Comparison of ENCODE assay signal across 27 mouse cellular contexts in the genomic region with DNA sequence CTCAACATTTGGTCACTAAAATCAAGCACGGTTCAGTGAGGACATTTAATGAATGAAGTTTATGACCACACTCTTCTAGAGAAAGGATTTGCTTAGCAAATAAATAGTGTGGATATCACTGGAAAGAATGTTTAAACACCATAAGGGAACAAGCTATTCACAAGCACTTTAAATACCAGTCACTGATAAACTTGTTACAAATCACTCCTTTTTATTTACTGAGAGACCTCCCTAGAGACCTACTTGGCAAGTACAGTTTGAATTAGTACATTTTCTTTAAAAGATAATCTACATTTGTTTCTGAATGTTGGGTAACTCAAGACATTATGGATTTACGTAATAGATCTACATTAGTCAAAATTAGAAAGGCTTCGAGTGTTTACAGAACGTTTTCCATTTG.
DNase-seq lines count a peak whose midpoint lies in the region; ATAC-seq and TF ChIP-seq lines count a peak whose summit lies in the region.
"Had no signal": no experiment of that assay in that cellular context is flagged by ENCODE, and none has a peak within 500 bp of the region (broad histone marks: within the 10 kb centered on the region; RNA-seq: fewer than 3 reads in every experiment).

No protein-coding gene starts in this region.

- H3K9me3 ChIP-seq in kidney, embryonic 16.5 days (ENCODE audit: low read length): no peaks in the 10 kb centered on the region
- no peaks in the 10 kb centered on the region for H3K9me3 ChIP-seq in lung, embryonic 15.5 days
- H3K9me3 ChIP-seq in stomach, embryonic 14.5 days (ENCODE audit: control insufficient read depth, low read depth, low read length): no peaks in the 10 kb centered on the region
- no peaks in the 10 kb centered on the region for H3K9me3 ChIP-seq in stomach, postnatal 0 days (ENCODE audit: control insufficient read depth, low read length)
- H3K9me3 ChIP-seq in stomach, embryonic 16.5 days (replicated peaks; ENCODE audit: control insufficient read depth, low read length): no peaks in the 10 kb centered on the region
- H3K9me3 ChIP-seq: forebrain, embryonic 10.5 days; forebrain, embryonic 13.5 days; G1E; heart, embryonic 10.5 days; heart, embryonic 13.5 days had no signal

- no peaks in the 10 kb centered on the region for H3K27me3 ChIP-seq in kidney, embryonic 16.5 days (ENCODE audit: insufficient read depth, low read length)
- no peaks in the 10 kb centered on the region for H3K27me3 ChIP-seq in lung, embryonic 15.5 days
- no peaks in the 10 kb centered on the region for H3K27me3 ChIP-seq in stomach, embryonic 14.5 days (ENCODE audit: control insufficient read depth, insufficient read depth, low read length)
- H3K27me3 ChIP-seq in stomach, postnatal 0 days (ENCODE audit: control insufficient read depth, insufficient read depth, low read length): no peaks in the 10 kb centered on the region
- no peaks in the 10 kb centered on the region for H3K27me3 ChIP-seq in stomach, embryonic 16.5 days (ENCODE audit: control insufficient read depth, insufficient read depth, low read length)
- H3K27me3 ChIP-seq: CH12.LX; forebrain, embryonic 13.5 days; heart, embryonic 13.5 days had no signal

- no peak overlapping the region for H3K4me3 ChIP-seq in kidney, embryonic 16.5 days (ENCODE audit: low read length)
- no peak overlapping the region for H3K4me3 ChIP-seq in lung, embryonic 15.5 days
- H3K4me3 ChIP-seq in stomach, embryonic 14.5 days (ENCODE audit: low read depth, low read length): no peak overlapping the region
- H3K4me3 ChIP-seq in stomach, postnatal 0 days (ENCODE audit: low read depth, low read length): no peak overlapping the region
- no peak overlapping the region for H3K4me3 ChIP-seq in stomach, embryonic 16.5 days (replicated peaks; ENCODE audit: low read length)
- H3K4me3 ChIP-seq: forebrain, embryonic 10.5 days; forebrain, embryonic 13.5 days; heart, adult 2 months; heart, embryonic 10.5 days; heart, embryonic 13.5 days had no signal

- no peak for TF ChIP-seq EP300 in stomach, postnatal 0 days (optimal IDR thresholded peaks at IDR 0.05)

- DNase-seq in kidney, adult 9 months: no peak
- DNase-seq in lung, postnatal 36 days: no peak
- no peak for DNase-seq in stomach, postnatal 0 days (ENCODE audit: low spot score)
- DNase-seq: adrenal gland, adult 8-10 months; adrenal gland, postnatal 25 days; B cell, adult 2 months; cerebellum, adult 11-12 months; cerebellum, adult 8-10 months; cerebellum, postnatal 14 days; gastrocnemius, postnatal 10 days; gastrocnemius, postnatal 36 days; heart, adult 2 months; heart, postnatal 14 days; heart, postnatal 4 days had no signal

- H3K9ac ChIP-seq in kidney, embryonic 16.5 days (replicated peaks; ENCODE audit: low read length): no peak overlapping the region
- no peak overlapping the region for H3K9ac ChIP-seq in lung, embryonic 15.5 days
- no peak overlapping the region for H3K9ac ChIP-seq in stomach, embryonic 14.5 days (replicated peaks; ENCODE audit: low read depth, low read length)
- H3K9ac ChIP-seq in stomach, postnatal 0 days (ENCODE audit: low read length): no peak overlapping the region
- no peak overlapping the region for H3K9ac ChIP-seq in stomach, embryonic 16.5 days (ENCODE audit: low read length)
- H3K9ac ChIP-seq: forebrain, embryonic 13.5 days; heart, embryonic 13.5 days; hindbrain, embryonic 14.5 days had no signal

- no peak overlapping the region for H3K27ac ChIP-seq in kidney, embryonic 16.5 days (ENCODE audit: low read length)
- no peak overlapping the region for H3K27ac ChIP-seq in lung, embryonic 15.5 days
- H3K27ac ChIP-seq in stomach, embryonic 14.5 days (ENCODE audit: low read length): no peak overlapping the region
- H3K27ac ChIP-seq in stomach, postnatal 0 days (replicated peaks): no peak overlapping the region
- H3K27ac ChIP-seq in stomach, embryonic 16.5 days (ENCODE audit: low read length): no peak overlapping the region
- H3K27ac ChIP-seq: forebrain, embryonic 10.5 days; forebrain, embryonic 13.5 days; heart, adult 2 months; heart, embryonic 10.5 days; heart, embryonic 13.5 days; hindbrain, embryonic 14.5 days had no signal

- TF ChIP-seq CTCF in stomach, postnatal 0 days (IDR thresholded peaks at IDR 0.05; ENCODE audit: low read depth): no peak

- 55% methylated on average over 4 of the region's 4 CpGs for WGBS in kidney, embryonic 16.5 days
- 17% methylated on average over 4 of the region's 4 CpGs for WGBS in lung, embryonic 15.5 days
- WGBS in stomach, embryonic 14.5 days: 26% methylated on average over 4 of the region's 4 CpGs
- WGBS in stomach, postnatal 0 days: 18% methylated on average over 4 of the region's 4 CpGs
- 18% methylated on average over 4 of the region's 4 CpGs for WGBS in stomach, embryonic 16.5 days

- no peaks in the 10 kb centered on the region for H3K36me3 ChIP-seq in kidney, embryonic 16.5 days (ENCODE audit: insufficient read depth, low read length)
- no peaks in the 10 kb centered on the region for H3K36me3 ChIP-seq in lung, embryonic 15.5 days
- no peaks in the 10 kb centered on the region for H3K36me3 ChIP-seq in stomach, embryonic 14.5 days (ENCODE audit: control insufficient read depth, insufficient read depth, low read length)
- H3K36me3 ChIP-seq in stomach, postnatal 0 days (ENCODE audit: control insufficient read depth, insufficient read depth, low read length): no peaks in the 10 kb centered on the region
- no peaks in the 10 kb centered on the region for H3K36me3 ChIP-seq in stomach, embryonic 16.5 days (ENCODE audit: control insufficient read depth, insufficient read depth, low read length)
- H3K36me3 ChIP-seq: forebrain, embryonic 10.5 days; G1E; heart, embryonic 10.5 days; heart, embryonic 13.5 days had no signal

- peak; percentile 27; the same call in 1 of the 2 replicates for ATAC-seq in kidney, embryonic 16.5 days (ENCODE audit: low FRiP score, low TSS enrichment)
- peak; percentile 65; the same call in 1 of the 2 replicates for ATAC-seq in lung, embryonic 15.5 days (ENCODE audit: borderline replicate concordance, extremely low read depth, low FRiP score, low TSS enrichment)
- ATAC-seq in stomach, embryonic 14.5 days (ENCODE audit: insufficient number of reproducible peaks, insufficient read depth, low FRiP score, low read depth): 0 out of 2 replicates have a peak, but pooled peaks have one; percentile 23
- ATAC-seq in stomach, postnatal 0 days (ENCODE audit: low FRiP score, low TSS enrichment): no peak
- peak; percentile 78 for ATAC-seq in stomach, embryonic 16.5 days (ENCODE audit: insufficient read depth, low FRiP score)
- no peak for ATAC-seq in megakaryocyte-erythroid progenitor cell, adult 5-6 weeks (replicated peaks; ENCODE audit: low FRiP score, low TSS enrichment, poor library complexity, severe bottlenecking)
- ATAC-seq: forebrain, embryonic 13.5 days; forebrain, embryonic 16.5 days had no signal

- H3K4me1 ChIP-seq in kidney, embryonic 16.5 days (ENCODE audit: insufficient read depth, low read length): no peaks in the 10 kb centered on the region
- H3K4me1 ChIP-seq in lung, embryonic 15.5 days: peaks cover 3% of the 10 kb centered on the region
- no peaks in the 10 kb centered on the region for H3K4me1 ChIP-seq in stomach, embryonic 14.5 days (ENCODE audit: control insufficient read depth, insufficient read depth, low read length)
- H3K4me1 ChIP-seq in stomach, postnatal 0 days (replicated peaks; ENCODE audit: control insufficient read depth, insufficient read depth): no peaks in the 10 kb centered on the region
- no peaks in the 10 kb centered on the region for H3K4me1 ChIP-seq in stomach, embryonic 16.5 days (ENCODE audit: control insufficient read depth, insufficient read depth, low read length)
- H3K4me1 ChIP-seq: forebrain, embryonic 10.5 days; forebrain, embryonic 13.5 days; heart, embryonic 10.5 days; heart, embryonic 13.5 days had no signal

- no peak overlapping the region for H3K4me2 ChIP-seq in kidney, embryonic 16.5 days (replicated peaks; ENCODE audit: low read depth, low read length)
- H3K4me2 ChIP-seq in lung, embryonic 15.5 days: no peak overlapping the region
- no peak overlapping the region for H3K4me2 ChIP-seq in stomach, embryonic 14.5 days (replicated peaks; ENCODE audit: low read depth, low read length)
- no peak overlapping the region for H3K4me2 ChIP-seq in stomach, postnatal 0 days (replicated peaks; ENCODE audit: low read depth)
- H3K4me2 ChIP-seq in stomach, embryonic 16.5 days (ENCODE audit: low read depth, low read length): no peak overlapping the region
- H3K4me2 ChIP-seq: forebrain, embryonic 13.5 days; heart, embryonic 13.5 days; hindbrain, embryonic 14.5 days had no signal

Comparison
In these comparisons a context has a peak if more than half of its experiments do, and no peak if none do; other contexts are left out.
1. ATAC-seq: peak in kidney, embryonic 16.5 days (single experiment), lung, embryonic 15.5 days (single experiment), stomach, embryonic 14.5 days (single experiment) and stomach, embryonic 16.5 days (single experiment); none in stomach, postnatal 0 days (single experiment) and megakaryocyte-erythroid progenitor cell, adult 5-6 weeks (single experiment).